Mouse (Mus musculus) testis, adult 2 months (tissue): ENCODE results near the gene Man1b1.

ENCODE experiments used
- CTCF ChIP-seq: fragments of 200-500 bp; IDR thresholded peaks from 2 replicates; pipeline ENCODE4 v1.5.1; 2012; ENCODE audit warnings: low read depth, mild to moderate bottlenecking, inconsistent platforms, low read length, moderate library complexity; ENCODE audit not compliant: control insufficient read depth, insufficient read depth, insufficient replicate concordance
- POLR2A ChIP-seq: fragments of 200-500 bp; IDR thresholded peaks from 2 replicates; pipeline ENCODE4 v1.6.1; 2012; ENCODE audit warnings: low read depth, mild to moderate bottlenecking, inconsistent platforms, low read length, moderate library complexity; ENCODE audit not compliant: control insufficient read depth

DNA sequence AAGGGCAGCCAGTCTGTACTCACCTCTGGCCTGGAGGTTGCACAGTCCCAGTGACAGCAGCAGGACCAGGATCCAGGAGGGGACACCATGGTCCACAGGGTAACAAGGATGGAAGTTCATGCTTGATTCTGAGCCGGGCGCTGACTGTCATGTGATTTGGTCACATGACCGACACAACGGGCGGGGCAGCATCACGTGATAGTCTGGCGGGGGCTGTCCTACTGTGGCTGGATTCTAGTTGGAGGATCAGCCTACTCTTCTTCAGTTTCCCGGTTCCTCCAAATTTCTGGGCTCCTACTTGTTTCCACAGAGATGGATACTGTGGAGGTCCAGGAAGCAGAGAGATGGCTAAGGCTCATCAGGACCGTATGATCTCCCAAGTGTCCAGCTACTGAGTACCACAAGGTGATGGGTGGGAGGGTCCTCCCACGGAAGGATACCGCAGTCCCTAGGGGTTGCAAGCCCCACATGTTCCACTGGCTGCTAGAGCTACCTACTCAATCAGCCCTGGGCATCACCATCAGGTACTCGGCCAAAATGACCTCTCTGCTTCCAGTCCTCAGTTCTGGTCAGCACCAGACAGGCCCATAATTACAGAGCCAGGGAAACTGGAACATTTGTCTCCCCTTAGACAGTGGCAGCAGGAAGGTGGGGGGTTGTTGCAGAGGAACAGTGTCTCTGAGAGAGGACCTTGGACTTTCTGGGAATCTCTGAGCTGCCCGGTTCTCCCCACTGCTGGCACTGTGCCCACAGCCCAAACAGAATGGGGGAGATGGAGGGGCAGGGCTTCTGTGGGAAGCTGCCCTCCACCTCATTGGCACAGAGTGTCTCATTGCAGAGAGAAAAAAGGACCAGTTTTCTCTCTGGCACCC lies 24.3 kb downstream of the Man1b1 start, which contains the start of gene Dpp7:
- TF ChIP-seq CTCF (no peak), POLR2A (no peak)
